Mouse (Mus musculus): ENCODE results near the gene Vapa.
"Not testable (repeated sequence)": the region's sequence is repeated elsewhere in the genome, so short reads cannot be mapped to it uniquely, and the experiment has no call there.

DNA sequence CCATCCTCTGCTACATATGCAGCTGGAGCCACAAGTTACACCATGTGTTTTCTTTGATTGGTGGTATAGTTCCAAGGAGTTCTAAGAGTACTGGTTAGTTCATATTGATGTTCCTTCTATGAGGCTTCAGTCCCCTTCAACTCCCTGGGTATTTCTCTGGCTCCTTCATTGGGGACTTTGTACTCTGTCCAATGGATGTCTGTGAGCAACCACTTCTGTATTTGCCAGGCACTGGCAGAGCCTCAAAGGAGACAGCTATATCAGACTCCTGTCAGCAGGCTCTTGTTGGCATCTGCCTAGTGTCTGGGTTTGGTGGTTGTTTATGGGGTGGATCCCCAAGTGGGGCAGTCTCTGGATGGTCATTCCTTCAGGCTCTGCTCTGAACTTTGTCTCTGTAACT lies 81.0 kb downstream of the Vapa start:
- TF ChIP-seq MAX (IDR thresholded peaks at IDR 0.05); CTCF (IDR thresholded peaks at IDR 0.05; ENCODE audit: control insufficient read depth, insufficient read depth, insufficient read length); MYOG (IDR thresholded peaks at IDR 0.05; ENCODE audit: control insufficient read depth, extremely low read depth, insufficient read length); USF1 (IDR thresholded peaks at IDR 0.05; ENCODE audit: low read depth); MYOD1 (IDR thresholded peaks at IDR 0.05; ENCODE audit: control insufficient read depth, insufficient read length, low read depth); CEBPB (IDR thresholded peaks at IDR 0.05; ENCODE audit: low read depth); FOSL1 (IDR thresholded peaks at IDR 0.05; ENCODE audit: insufficient read depth, low read length, poor library complexity, severe bottlenecking): not testable (repeated sequence)
